Mouse (Mus musculus) midbrain, embryonic 13.5 days (tissue): ENCODE results near the gene 4930426L09Rik. TPM values are rescaled to one million over a fixed set of nuclear protein-coding genes. Genes with fewer than 3 reads are reported as not detected.

Source experiments
- ATAC-seq: fragments of 200-750 bp; cut with Nextera tagmentation; 2 replicates; pipeline ENCODE4 v1.8.0; 2017; ENCODE audit warnings: mild to moderate bottlenecking, moderate TSS enrichment, moderate library complexity
- H3K27ac ChIP-seq: fragments of 300-500 bp; sonication (generic); 2 replicates; pipeline ENCODE4 v1.5.1; 2015; ENCODE audit warnings: inconsistent platforms, mild to moderate bottlenecking, moderate library complexity
- H3K27me3 ChIP-seq: fragments of 300-500 bp; sonication (generic); 2 replicates; pipeline ENCODE4 v1.6.1; 2015; ENCODE audit warnings: mild to moderate bottlenecking, inconsistent platforms
- H3K36me3 ChIP-seq: fragments of 300-500 bp; sonication (generic); 2 replicates; pipeline ENCODE4 v1.6.1; 2015; ENCODE audit warnings: mild to moderate bottlenecking, inconsistent platforms
- H3K4me1 ChIP-seq: fragments of 300-500 bp; sonication (generic); replicated peaks from 2 replicates; pipeline ENCODE4 v1.6.1; 2015; ENCODE audit warnings: inconsistent platforms
- H3K4me2 ChIP-seq: fragments of 300-500 bp; sonication (generic); replicated peaks from 2 replicates; pipeline ENCODE4 v1.6.1; 2015; ENCODE audit warnings: moderate library complexity, mild to moderate bottlenecking, inconsistent platforms
- H3K4me3 ChIP-seq: fragments of 300-500 bp; sonication (generic); replicated peaks from 2 replicates; pipeline ENCODE4 v1.5.1; 2015; ENCODE audit warnings: mild to moderate bottlenecking, inconsistent platforms
- H3K9ac ChIP-seq: fragments of 300-500 bp; sonication (generic); replicated peaks from 2 replicates; pipeline ENCODE4 v1.6.1; 2015; ENCODE audit warnings: mild to moderate bottlenecking, inconsistent platforms
- H3K9me3 ChIP-seq: fragments of 300-500 bp; sonication (generic); 2 replicates; pipeline ENCODE4 v1.6.1; 2016; ENCODE audit warnings: mild to moderate bottlenecking, inconsistent platforms
- WGBS: fragments of 180-500 bp; shearing (Covaris S2); methylation state at CpG from one replicate; pipeline ENCODE4 v1.1.7; 2015; 5-methylcytosine and 5-hydroxymethylcytosine counted together
- polyA plus RNA-seq: library from polyadenylated mRNA; unstranded; fragments of >200 nt; fragmentation: Nextera tagmentation; extraction: Ambion mirVana; gene quantifications from 2 replicates; pipeline ENCODE4 v1.2.1, GENCODE M21; 2015

4930426L09Rik gene
- polyA plus RNA-seq, 1 experiment from 2014 or later, result 0.32 TPM

DNA sequence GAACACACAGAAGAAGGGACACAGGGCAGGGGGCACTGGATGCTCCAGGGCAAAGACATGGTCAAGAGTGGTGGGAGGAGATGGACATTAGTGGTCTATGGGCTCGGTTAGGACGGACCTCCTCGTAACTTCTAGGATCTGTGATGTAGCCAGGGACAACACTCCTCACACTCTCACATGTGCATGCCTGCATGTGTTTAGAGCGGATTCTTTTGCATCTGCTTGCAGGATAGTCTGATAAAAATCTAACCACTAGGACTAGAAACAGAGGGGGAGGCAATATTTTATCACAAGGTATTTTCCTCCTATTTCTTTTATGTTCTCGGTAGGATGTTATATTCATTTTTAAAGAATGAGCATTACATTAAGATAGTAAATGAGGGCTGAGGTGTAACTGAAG is 38.6 kb upstream of the 4930426L09Rik start:
- peaks cover 20% of the 10 kb centered on the region for H3K4me1 ChIP-seq
- no peak for ATAC-seq
- H3K36me3 ChIP-seq, result no peaks in the 10 kb centered on the region
- WGBS, result 97% methylated on average over 5 of the region's 5 CpGs
- no peak overlapping the region for H3K27ac ChIP-seq
- H3K4me2 ChIP-seq, result no peak overlapping the region
- no peak overlapping the region for H3K4me3 ChIP-seq
- no peak overlapping the region for H3K9ac ChIP-seq
- H3K9me3 ChIP-seq, result no peaks in the 10 kb centered on the region
- H3K27me3 ChIP-seq, result no peaks in the 10 kb centered on the region

DNA sequence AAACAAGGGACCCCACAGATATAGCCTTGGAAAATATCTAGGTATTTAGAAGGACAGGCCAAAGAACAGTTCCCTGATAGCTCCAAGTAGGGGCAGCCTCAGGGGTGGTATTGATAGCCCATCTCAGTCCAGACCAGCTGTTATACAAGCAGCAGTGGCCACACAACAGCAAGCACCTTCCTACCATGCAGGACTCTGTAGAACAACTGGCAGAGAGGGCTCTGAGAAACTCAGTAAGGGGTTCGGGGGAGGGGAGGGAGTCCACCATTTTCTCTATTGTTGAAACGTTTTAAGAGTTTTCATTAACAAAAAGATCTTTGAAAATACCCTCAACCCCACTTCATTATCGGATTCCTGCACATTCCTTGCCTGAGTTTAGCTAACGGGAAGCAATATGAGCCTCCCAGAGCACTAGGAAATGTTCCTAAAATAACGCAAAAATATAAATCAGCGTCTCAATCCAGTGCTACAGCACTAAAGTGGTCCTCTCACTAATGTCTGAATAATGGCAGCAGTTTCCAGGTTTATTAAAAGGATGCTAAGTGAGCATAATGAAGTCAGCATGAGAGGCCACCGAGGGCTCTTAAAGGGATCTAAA is 37.7 kb upstream of the 4930426L09Rik start:
- ATAC-seq, result no peak
- H3K9ac ChIP-seq, result no peak overlapping the region
- H3K27me3 ChIP-seq, result no peaks in the 10 kb centered on the region
- H3K4me2 ChIP-seq, result no peak overlapping the region
- H3K36me3 ChIP-seq, result no peaks in the 10 kb centered on the region
- H3K27ac ChIP-seq, result no peak overlapping the region
- H3K4me3 ChIP-seq, result no peak overlapping the region
- H3K9me3 ChIP-seq, result no peaks in the 10 kb centered on the region
- H3K4me1 ChIP-seq, result peaks cover 11% of the 10 kb centered on the region
- 49% methylated on average over 7 of the region's 7 CpGs for WGBS

DNA sequence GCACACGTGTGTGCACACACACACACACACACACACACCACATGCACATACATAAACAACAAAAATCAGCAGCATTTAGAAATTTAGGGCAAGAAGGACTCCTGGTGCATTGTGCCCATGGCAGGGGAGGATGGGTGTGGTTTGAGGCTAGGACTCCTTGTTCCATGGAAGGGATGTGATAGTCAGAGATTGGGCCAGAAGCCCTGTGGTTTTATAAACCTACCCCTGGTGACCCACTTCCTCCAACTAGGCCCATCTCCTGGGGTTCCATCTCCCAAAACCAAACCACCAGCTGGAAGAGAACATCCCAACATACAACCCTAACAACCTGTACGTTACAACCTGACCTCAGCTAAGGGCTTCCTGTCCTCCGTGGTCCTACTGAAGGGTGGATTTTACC is 35.6 kb upstream of the 4930426L09Rik start:
- no peak overlapping the region for H3K4me3 ChIP-seq
- no peak for ATAC-seq
- 85% methylated on average over 3 of the region's 3 CpGs for WGBS

DNA sequence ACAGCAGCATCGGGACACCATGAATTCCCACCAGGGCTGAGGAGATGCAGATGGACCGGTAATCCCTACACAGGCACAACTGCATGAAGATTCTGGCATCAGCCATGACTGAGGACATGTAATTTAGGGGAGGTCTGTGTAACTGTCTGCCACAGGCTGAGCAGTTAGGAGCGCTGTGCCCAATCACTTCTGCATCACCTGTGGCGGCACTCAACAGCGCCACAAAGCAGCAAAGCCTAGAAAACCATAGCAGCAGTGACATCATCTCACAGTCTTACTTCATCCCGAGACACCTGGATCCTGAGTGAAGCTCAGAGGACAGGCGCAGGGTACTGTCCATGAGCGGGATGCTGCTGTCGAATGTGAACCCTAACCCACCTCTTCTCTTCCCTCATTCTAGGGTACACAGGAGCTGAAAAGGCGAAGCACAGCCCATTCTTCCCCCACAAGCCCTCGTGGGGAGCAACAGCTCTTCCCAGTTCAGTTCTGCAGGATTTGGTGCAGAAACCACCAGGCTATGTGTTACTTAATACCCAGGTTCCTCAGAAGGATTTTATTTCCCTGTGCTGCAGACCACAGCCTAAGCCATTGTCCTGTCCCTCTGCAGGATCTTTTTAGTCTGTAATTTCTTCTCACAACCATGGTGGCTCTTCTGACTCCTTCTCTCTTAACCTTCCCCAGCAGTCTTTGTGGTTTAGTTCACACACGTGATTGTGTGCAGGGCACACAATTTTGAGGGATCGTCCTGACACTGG is 34.7 kb upstream of the 4930426L09Rik start:
- no peak overlapping the region for H3K4me3 ChIP-seq
- ATAC-seq, result no peak; the same call in 1 of the 2 replicates
- H3K27ac ChIP-seq, result no peak overlapping the region
- no peaks in the 10 kb centered on the region for H3K36me3 ChIP-seq
- H3K4me2 ChIP-seq, result no peak overlapping the region
- H3K9ac ChIP-seq, result no peak overlapping the region
- H3K27me3 ChIP-seq, result no peaks in the 10 kb centered on the region
- WGBS, result 79% methylated on average over 13 of the region's 13 CpGs
- H3K4me1 ChIP-seq, result peaks cover 5% of the 10 kb centered on the region; the same call in 1 of the 2 replicates
- no peaks in the 10 kb centered on the region for H3K9me3 ChIP-seq

More for the DNA sequence above, 35.6 kb upstream of the 4930426L09Rik start:
- Histone ChIP-seq H3K9me3 (no peaks in the 10 kb centered on the region), H3K4me1 (peaks cover 5% of the 10 kb centered on the region; the same call in 1 of the 2 replicates), H3K9ac (no peak overlapping the region), H3K27me3 (no peaks in the 10 kb centered on the region), H3K36me3 (no peaks in the 10 kb centered on the region), H3K27ac (no peak overlapping the region), H3K4me2 (no peak overlapping the region)

DNA sequence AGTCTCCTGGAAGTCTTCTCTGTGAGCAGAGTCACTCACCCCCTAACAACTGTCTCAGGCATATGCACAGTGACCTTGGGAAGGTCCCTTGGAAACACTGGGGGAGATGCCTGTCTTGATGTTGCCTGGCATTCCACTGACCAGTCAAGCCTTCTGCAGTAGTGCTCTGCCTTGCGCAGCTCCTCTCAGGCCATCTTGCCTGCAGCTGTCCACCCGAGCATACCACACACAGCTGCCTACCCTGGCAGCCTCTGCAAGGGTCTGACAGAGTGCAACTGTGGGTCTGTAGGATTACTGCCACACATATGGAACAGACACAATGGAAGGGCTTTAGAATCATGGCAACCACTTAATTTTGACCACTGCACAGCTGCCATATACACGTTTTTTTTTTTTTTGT is 33.0 kb upstream of the 4930426L09Rik start:
- Histone ChIP-seq H3K9ac (no peak overlapping the region), H3K9me3 (no peaks in the 10 kb centered on the region), H3K27ac (no peak overlapping the region), H3K4me1 (peaks cover 5% of the 10 kb centered on the region; the same call in 1 of the 2 replicates), H3K36me3 (no peaks in the 10 kb centered on the region), H3K4me2 (no peak overlapping the region), H3K27me3 (no peaks in the 10 kb centered on the region), H3K4me3 (no peak overlapping the region)
- 79% methylated on average over 3 of the region's 3 CpGs for WGBS
- ATAC-seq, result no peak

DNA sequence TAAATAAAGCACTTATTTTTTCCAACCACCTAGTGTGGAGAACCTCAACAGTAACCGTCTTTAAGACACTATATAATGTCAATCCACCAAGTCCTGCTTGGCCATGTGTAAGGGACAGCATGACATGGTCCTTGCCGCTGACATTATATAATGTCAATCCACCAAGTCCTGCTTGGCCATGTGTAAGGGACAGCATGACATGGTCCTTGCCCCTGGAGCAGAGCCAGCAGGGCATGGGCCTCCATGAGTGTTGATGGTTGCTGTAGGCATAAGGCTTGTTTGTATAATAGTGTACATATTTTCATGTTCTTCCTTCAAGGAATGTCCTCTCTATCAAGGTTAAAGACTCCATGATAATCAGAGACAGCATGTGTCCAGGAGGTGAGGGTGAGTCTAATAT is 32.2 kb upstream of the 4930426L09Rik start:
- 99% methylated on average over 2 of the region's 2 CpGs for WGBS
- Histone ChIP-seq H3K36me3 (no peaks in the 10 kb centered on the region), H3K9ac (no peak overlapping the region), H3K27ac (no peak overlapping the region), H3K4me3 (no peak overlapping the region), H3K4me1 (no peaks in the 10 kb centered on the region), H3K9me3 (no peaks in the 10 kb centered on the region), H3K4me2 (no peak overlapping the region), H3K27me3 (no peaks in the 10 kb centered on the region)
- ATAC-seq, result no peak

DNA sequence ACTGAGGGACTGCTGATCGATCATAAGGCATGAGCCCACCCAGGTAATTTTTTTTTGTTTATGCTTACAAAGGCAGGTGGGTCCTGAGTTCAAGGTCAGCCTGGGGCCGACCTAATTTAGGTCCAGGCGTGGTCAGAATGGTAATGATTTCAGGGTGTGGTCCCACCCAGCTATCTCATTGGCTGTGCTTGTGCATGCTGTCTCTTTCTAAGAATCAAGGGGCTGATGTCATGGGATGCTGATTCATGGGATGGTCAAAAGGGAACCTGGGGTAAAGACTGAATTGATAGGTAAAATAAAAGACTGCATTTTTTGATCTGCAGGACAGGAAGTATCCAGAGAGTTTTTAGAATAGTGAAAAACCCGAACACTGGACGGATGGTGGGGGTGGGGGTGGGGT is 31.6 kb upstream of the 4930426L09Rik start:
- no peak overlapping the region for H3K9ac ChIP-seq
- no peaks in the 10 kb centered on the region for H3K27me3 ChIP-seq
- no peaks in the 10 kb centered on the region for H3K36me3 ChIP-seq
- H3K9me3 ChIP-seq, result no peaks in the 10 kb centered on the region
- H3K4me3 ChIP-seq, result no peak overlapping the region
- WGBS, result 91% methylated on average over 5 of the region's 5 CpGs
- ATAC-seq, result no peak
- no peak overlapping the region for H3K27ac ChIP-seq
- no peak overlapping the region for H3K4me2 ChIP-seq
- no peaks in the 10 kb centered on the region for H3K4me1 ChIP-seq

DNA sequence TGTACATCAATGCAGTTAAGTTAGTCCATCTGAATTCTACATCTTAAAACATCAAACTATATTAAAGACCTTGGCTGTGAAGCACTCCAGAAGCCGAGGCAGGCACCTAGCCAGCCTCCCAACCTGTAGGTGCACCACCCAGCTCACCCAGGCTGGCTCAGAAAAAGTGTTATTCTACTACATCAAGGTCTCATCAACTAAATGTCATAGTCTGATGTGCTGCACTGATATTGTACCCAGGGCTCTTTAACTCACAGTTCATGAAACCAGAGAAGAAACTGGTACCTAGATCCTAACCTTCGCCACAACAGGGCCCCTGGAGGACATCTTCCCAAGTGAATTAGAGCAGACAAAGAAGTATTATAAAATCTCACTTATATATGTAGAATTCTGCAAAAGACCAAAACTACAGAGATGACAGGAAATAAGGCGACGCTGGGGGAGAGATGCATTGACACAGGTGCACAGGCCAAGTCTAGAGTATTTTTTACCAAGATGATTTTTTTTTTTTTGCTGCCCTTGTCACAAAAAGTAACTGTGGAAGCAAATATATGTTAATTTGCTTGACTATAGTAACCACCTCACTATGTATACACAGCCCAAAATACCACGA is 30.6 kb upstream of the 4930426L09Rik start:
- no peaks in the 10 kb centered on the region for H3K9me3 ChIP-seq
- no peak for ATAC-seq
- H3K27ac ChIP-seq, result no peak overlapping the region
- H3K4me2 ChIP-seq, result no peak overlapping the region
- H3K27me3 ChIP-seq, result no peaks in the 10 kb centered on the region
- no peak overlapping the region for H3K4me3 ChIP-seq
- WGBS, result 96% methylated on average over 5 of the region's 5 CpGs
- H3K36me3 ChIP-seq, result no peaks in the 10 kb centered on the region
- no peak overlapping the region for H3K9ac ChIP-seq
- no peaks in the 10 kb centered on the region for H3K4me1 ChIP-seq

DNA sequence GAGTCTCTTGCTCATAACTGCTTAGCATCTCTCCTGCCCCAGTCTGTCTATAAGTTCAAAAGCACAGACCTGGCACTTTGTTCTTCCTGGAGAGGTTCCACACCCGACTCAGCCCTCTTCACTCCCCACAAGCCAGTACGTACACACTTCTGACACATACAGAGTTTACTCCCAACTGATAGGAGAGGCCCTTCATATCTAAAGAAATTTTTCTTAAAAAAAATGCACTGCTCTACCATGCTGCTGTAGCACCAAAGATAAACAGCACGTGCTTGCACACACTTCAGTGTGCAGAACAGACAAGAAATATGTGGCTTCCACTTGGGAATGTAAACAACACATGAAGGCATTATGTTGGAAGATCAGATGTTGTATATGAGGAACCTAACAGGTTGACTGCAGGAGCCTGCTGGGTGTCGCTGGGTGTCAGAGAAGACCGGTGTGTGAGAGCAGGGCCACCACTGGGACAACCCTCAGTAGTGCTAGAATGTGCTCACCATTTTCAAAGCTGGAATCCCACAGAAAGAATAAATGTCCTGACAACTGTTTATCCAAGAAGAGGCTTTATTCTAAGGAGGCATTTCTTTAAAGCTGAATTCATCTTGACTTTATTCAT is 29.0 kb upstream of the 4930426L09Rik start:
- H3K9ac ChIP-seq, result no peak overlapping the region
- 0 out of 2 replicates have a peak, but pooled peaks cover 5% of the 10 kb centered on the region for H3K9me3 ChIP-seq
- no peaks in the 10 kb centered on the region for H3K36me3 ChIP-seq
- ATAC-seq, result no peak
- H3K4me3 ChIP-seq, result no peak overlapping the region
- H3K27ac ChIP-seq, result no peak overlapping the region
- H3K4me2 ChIP-seq, result no peak overlapping the region
- WGBS, result 89% methylated on average over 5 of the region's 5 CpGs
- H3K4me1 ChIP-seq, result no peaks in the 10 kb centered on the region
- H3K27me3 ChIP-seq, result no peaks in the 10 kb centered on the region

DNA sequence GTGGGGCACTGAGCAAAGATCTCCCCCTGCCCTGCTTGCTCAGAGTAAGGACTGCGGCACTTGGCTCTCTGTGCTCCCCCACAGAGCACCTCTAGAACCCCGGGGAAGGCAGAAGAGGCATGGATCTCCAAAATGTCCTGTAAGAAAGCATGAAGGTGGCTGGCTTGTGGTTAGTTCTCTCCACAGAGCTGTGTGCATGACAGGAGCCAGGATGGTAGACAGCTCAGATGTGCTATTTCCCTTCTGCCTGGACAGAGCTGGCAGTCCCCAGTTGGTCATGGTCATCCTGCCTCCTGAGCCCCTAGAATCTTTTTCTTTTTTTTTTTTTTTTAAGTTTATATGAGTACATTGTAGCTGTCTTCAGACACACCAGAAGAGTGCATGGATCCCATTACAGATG is 27.7 kb upstream of the 4930426L09Rik start:
- ATAC-seq, result no peak
- no peak overlapping the region for H3K4me3 ChIP-seq
- H3K9ac ChIP-seq, result no peak overlapping the region

DNA sequence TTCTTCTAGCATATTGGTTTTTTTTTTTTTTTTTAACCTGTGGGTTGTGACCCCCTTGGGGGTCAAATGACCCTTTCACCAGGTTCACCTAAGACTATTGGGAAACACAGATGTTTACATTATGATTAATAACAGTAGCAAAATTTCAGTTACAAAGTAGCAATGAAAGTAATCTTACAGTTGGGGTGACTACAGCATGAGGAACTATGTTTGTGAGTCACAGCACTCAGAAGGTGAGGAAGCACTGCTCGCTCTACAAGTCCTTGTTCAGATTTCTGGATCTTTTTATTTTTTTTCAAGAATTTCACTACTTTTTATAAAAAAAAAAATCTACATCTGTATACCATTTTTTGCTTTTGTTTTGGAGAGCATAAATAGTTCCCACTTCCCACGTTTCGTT is 26.6 kb upstream of the 4930426L09Rik start:
- H3K27me3 ChIP-seq, result no peaks in the 10 kb centered on the region
- H3K36me3 ChIP-seq, result no peaks in the 10 kb centered on the region
- H3K4me2 ChIP-seq, result no peak overlapping the region
- H3K4me1 ChIP-seq, result peaks cover 5% of the 10 kb centered on the region
- WGBS, result 89% methylated on average over 3 of the region's 3 CpGs
- H3K27ac ChIP-seq, result no peak overlapping the region
- H3K9ac ChIP-seq, result no peak overlapping the region
- ATAC-seq, result no peak
- no peak overlapping the region for H3K4me3 ChIP-seq
- 0 out of 2 replicates have a peak, but pooled peaks cover 5% of the 10 kb centered on the region for H3K9me3 ChIP-seq

More for the DNA sequence above, 27.7 kb upstream of the 4930426L09Rik start:
- Histone ChIP-seq H3K36me3 (no peaks in the 10 kb centered on the region), H3K4me2 (no peak overlapping the region), H3K4me1 (peaks cover 4% of the 10 kb centered on the region), H3K27ac (no peak overlapping the region), H3K9me3 (0 out of 2 replicates have a peak, but pooled peaks cover 5% of the 10 kb centered on the region), H3K27me3 (no peaks in the 10 kb centered on the region)
- WGBS, result 87% methylated on average over 2 of the region's 2 CpGs
